Mouse (Mus musculus): ENCODE results near the gene Ipo9. TPM values are rescaled to one million over a fixed set of nuclear protein-coding genes. Genes with fewer than 3 reads are reported as not detected.
"Not testable (repeated sequence)": the region's sequence is repeated elsewhere in the genome, so short reads cannot be mapped to it uniquely, and the experiment has no call there.

Gene Ipo9
- total RNA-seq, 2 experiments from 2014 or later: 30.6 to 33.2 TPM

- no peak for DNase-seq
- intact Hi-C loops (cut with DNase I): no loop called here
These were observed 8.5 kb upstream of the Ipo9 start for GRCm38 (mm10) chr1:135438801-135439200.

GRCm38 (mm10) chr1:135435823-135436222 lies 5.5 kb upstream of the Ipo9 start:
- intact Hi-C loops (cut with DNase I): no loop called here
- peak in 1 of 2 experiments; percentile 28 for DNase-seq

GRCm38 (mm10) chr1:135430669-135431017 lies 344 bp upstream of the Ipo9 start:
- intact Hi-C loops (cut with DNase I): loop anchor here (2.0 to 5.0 kb wide), 2 partner anchors 20 to 38 kb away; no protein-coding TSS in a partner anchor
- no peak for DNase-seq

DNA sequence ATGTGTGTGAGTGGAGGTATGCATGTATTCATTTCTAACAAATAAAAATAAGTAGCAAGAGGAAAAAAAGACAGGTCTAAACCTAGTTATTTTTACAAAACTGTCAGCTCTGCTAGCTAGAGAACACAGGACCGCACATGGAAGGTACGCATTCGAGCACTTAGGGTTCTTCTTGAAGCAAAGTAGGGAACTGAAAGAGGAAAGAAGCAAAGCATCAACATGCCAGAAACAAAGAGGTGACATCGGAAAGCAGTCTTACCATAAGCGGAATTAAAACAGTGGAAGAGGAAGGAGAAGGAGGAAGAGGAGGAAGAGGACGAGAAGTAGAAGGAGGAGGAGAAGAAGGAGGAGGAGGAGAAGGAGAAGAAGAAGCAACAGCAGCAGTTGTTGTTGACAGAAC lies 2.9 kb downstream of the Ipo9 start:
- intact Hi-C loops (cut with DNase I): no loop called here

GRCm38 (mm10) chr1:135426645-135427044 lies 3.7 kb downstream of the Ipo9 start:
- intact Hi-C loops (cut with DNase I): no loop called here
- DNase-seq: no peak

More for the DNA sequence above, 2.9 kb downstream of the Ipo9 start:
- DNase-seq: no peak

GRCm38 (mm10) chr1:135422772-135423171 lies 7.5 kb downstream of the Ipo9 start:
- no peak for DNase-seq
- intact Hi-C loops (cut with DNase I): no loop called here

- DNase-seq: peak; percentile 18 to 35
- intact Hi-C loops (cut with DNase I): no loop called here
These were observed 16.3 kb downstream of the Ipo9 start for GRCm38 (mm10) chr1:135413996-135414395.

- no peak for DNase-seq
- intact Hi-C loops (cut with DNase I): no loop called here
These were observed 18.2 kb downstream of the Ipo9 start for GRCm38 (mm10) chr1:135412130-135412529.

- peak; percentile 68 for DNase-seq
- intact Hi-C loops (cut with DNase I): loop anchor here (2.0 kb wide), 1 partner anchor 20 kb away; the partner anchor contains the start of gene Ipo9
These were observed 19.3 kb downstream of the Ipo9 start for GRCm38 (mm10) chr1:135410967-135411366.

DNA sequence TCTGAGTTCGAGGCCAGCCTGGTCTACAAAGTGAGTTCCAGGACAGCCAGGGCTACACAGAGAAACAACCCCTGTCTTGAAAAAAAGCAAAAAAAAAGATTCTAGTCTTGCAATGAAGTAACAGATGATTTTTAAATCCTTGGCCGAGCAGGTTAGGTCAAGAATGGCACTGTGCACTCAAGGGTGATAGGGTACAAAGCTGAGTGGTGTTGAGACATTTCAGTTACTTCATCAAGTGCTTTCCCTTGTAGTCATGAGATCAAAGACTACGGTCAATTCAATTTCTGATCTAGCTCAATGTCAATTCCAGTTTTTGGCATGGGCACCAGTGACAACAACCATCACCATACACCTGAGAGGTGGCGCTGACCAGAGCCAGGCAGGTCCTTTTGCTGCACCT lies 21.3 kb downstream of the Ipo9 start:
- intact Hi-C loops (cut with DNase I): no loop called here
- DNase-seq: no peak

DNA sequence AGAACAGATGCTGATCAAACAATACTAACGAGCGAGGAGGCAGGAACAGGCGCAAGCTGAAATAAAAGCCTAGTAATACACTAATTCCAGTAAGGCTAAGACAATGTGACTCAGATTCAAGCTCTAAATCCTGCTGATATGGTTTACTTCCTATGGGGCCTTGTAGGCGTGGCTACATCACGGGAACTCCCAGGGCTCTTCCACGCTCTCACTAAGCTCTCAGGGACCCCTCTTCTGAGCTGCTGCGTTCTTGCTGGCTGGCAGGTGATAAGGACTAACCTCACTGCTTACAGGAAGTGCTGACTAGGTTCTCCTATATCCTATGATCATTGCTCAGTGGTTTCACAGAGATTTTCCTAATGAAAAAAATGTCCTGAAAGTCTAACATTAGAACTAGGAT lies 24.9 kb downstream of the Ipo9 start:
- DNase-seq: no peak
- intact Hi-C loops (cut with DNase I): no loop called here

- intact Hi-C loops (cut with DNase I): no loop called here
- DNase-seq: no peak
These were observed 28.7 kb downstream of the Ipo9 start for GRCm38 (mm10) chr1:135401452-135402110.

DNA sequence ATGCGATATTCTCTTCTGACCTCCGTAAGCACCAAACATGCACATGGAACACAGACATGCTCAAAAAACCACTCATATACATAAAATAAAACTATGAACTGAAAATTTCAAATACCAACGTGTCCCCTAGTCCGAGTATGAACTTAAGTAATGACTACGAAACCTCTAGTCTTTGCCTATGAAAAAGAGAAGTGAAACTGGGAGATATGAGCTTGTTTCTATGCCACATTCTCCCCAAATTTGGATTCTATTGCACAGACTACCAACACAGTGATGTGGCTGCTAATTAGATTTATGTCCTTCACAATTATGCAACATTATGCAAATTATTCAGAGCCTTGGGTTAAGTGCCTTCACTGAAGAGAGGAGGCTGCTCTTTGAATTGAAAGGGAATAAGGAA lies 30.8 kb downstream of the Ipo9 start:
- no peak for DNase-seq
- intact Hi-C loops (cut with DNase I): no loop called here

GRCm38 (mm10) chr1:135385161-135385560 lies 45.1 kb downstream of the Ipo9 start:
- DNase-seq: no peak
- intact Hi-C loops (cut with DNase I): no loop called here

DNA sequence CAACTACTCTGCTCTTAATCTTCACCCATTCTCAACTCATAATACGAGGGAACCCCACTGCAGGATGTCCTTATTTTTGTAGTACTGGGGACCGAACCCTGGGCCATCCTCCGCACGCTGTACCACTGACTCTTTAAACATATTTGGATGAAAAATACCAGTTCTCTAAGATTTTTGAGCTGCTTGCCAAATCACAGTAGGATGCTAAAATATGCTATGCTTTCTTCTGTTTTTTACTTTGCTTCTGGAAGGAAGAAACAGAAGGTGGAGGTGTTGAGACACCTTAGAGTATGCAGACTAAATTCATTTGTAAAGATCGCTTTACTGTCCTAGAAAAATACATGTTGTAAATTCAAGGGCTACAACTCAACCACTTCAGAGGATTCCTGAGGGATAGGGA lies 46.1 kb downstream of the Ipo9 start:
- intact Hi-C loops (cut with DNase I): no loop called here

DNA sequence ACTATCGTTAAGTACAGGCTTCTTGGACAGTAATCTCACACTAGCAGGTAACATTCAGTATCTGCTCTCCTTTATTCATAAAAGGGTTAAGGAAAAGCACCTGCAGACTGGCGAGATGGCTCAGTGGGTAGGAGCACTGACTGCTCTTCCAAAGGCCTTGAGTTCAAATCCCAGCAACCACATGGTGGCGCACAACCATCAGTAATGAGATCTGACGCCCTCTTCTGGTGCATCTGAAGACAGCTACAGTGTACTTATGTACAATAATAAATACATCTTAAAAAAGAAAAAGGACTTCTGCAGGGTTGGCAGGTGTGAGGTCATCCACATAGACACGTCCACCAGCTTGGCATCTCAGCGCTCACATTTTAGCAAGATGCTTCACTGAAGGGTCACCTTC lies 48.7 kb downstream of the Ipo9 start:
- intact Hi-C loops (cut with DNase I); DNase-seq: not testable (repeated sequence)

More for the DNA sequence above, 46.1 kb downstream of the Ipo9 start:
- no peak for DNase-seq

- DNase-seq: no peak
- intact Hi-C loops (cut with DNase I): no loop called here
These were observed 50.0 kb downstream of the Ipo9 start for GRCm38 (mm10) chr1:135380071-135380991.

DNA sequence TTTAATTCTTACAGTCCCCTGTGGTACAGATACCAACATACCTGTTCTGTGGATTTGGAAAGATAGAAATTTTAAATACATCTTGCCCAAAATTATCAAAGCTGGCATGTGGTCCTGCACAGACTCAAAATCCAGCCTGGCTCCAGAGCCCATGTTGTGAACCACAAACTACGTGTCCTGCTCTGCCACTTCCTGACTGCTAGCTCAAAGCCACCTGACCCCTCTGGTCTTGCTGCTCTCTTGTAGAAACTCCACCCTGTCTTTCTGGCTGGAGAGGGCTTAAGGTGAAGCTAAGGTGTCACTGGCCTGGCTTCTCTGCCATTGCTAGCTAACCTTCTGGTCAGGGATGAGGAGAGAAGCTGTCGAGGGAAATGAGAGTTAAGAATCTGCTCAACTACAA lies 51.3 kb downstream of the Ipo9 start:
- intact Hi-C loops (cut with DNase I): no loop called here
- DNase-seq: no peak

DNA sequence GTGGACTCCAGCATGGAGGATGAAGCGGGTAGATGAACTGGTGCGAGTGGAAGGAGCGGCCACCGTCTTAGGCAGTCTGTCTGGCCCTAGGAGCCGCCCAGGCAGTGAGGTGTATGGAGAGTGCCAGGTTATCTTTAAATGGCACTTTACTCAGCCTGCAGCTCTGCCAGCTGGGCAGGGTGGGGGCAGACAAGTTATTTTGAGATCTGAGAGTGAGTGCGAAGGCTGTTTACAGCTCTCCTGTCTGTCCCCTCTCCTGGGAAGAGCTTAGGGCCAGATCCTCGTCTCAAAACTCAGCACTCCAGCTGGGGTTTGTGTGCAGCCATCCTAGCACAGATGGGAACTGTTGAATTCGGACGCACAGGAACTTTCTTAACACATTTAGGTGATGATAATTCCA lies 51.7 kb downstream of the Ipo9 start:
- intact Hi-C loops (cut with DNase I): no loop called here
- peak in 1 of 2 experiments; percentile 44 for DNase-seq

GRCm38 (mm10) chr1:135374868-135375581 lies 55.3 kb downstream of the Ipo9 start, which contains the start of gene Shisa4:
TSS of gene Shisa4 (minus strand) at chr1:135375237.
- DNase-seq: peak; percentile 63 to 71
- intact Hi-C loops (cut with DNase I): loop anchor here (5.0 kb wide), 1 partner anchor 388 kb away; no protein-coding TSS in a partner anchor

Measured in heart, postnatal 36 days (tissue).